ENCODE assay signal across 14 mouse cellular contexts in genomic region chr1:33042424-33042823, GRCm38 (mm10).
DNase-seq lines count a peak whose midpoint lies in the region; ATAC-seq and TF ChIP-seq lines count a peak whose summit lies in the region.
"Had no signal": no experiment of that assay in that cellular context is flagged by ENCODE, and none has a peak within 500 bp of the region (broad histone marks: within the 10 kb centered on the region; RNA-seq: fewer than 3 reads in every experiment).

No protein-coding gene starts in this region.

- H3K27ac ChIP-seq in forebrain, embryonic 11.5 days (ENCODE audit: low read depth, low read length), result no peak overlapping the region
- H3K27ac ChIP-seq in forebrain, embryonic 10.5 days, result no peak overlapping the region
- no peak overlapping the region for H3K27ac ChIP-seq in neural tube, embryonic 11.5 days (ENCODE audit: low read depth, low read length)
- no peak overlapping the region for H3K27ac ChIP-seq in neural tube, embryonic 15.5 days (replicated peaks)
- H3K27ac ChIP-seq in hindbrain, postnatal 0 days, result no peak overlapping the region
- H3K27ac ChIP-seq: heart, embryonic 13.5 days; layer of hippocampus, adult 2 months had no signal

- no peaks in the 10 kb centered on the region for H3K4me1 ChIP-seq in forebrain, embryonic 11.5 days (replicated peaks; ENCODE audit: control insufficient read depth, insufficient read depth, low read length)
- H3K4me1 ChIP-seq in forebrain, embryonic 10.5 days, result peaks cover 6% of the 10 kb centered on the region
- no peaks in the 10 kb centered on the region for H3K4me1 ChIP-seq in neural tube, embryonic 11.5 days (ENCODE audit: control insufficient read depth, insufficient read depth, low read length)
- no peaks in the 10 kb centered on the region for H3K4me1 ChIP-seq in neural tube, embryonic 15.5 days
- H3K4me1 ChIP-seq in hindbrain, postnatal 0 days (ENCODE audit: insufficient read depth, low read length), result no peaks in the 10 kb centered on the region
- H3K4me1 ChIP-seq: heart, embryonic 13.5 days had no signal

- DNase-seq in forebrain, embryonic 11.5 days (ENCODE audit: low spot score), result no peak
- no peak for DNase-seq in forebrain, embryonic 10.5 days (ENCODE audit: extremely low spot score, low spot score)
- no peak for DNase-seq in neural tube, embryonic 11.5 days (ENCODE audit: low spot score)
- DNase-seq in hindbrain, postnatal 0 days (ENCODE audit: low spot score), result peak; percentile 53
- peak; percentile 22 for DNase-seq in retina, postnatal 1 day
- DNase-seq in testis, postnatal 10 days (ENCODE audit: low spot score), result no peak
- DNase-seq in frontal cortex, adult 2 months (ENCODE audit: extremely low spot score in 1 of 2, low spot score in 1 of 2), result no peak
- DNase-seq: B cell, adult 2 months; right cerebral cortex, postnatal 25 days had no signal

- no peaks in the 10 kb centered on the region for H3K36me3 ChIP-seq in forebrain, embryonic 11.5 days (ENCODE audit: control insufficient read depth, insufficient read depth, low read length)
- no peaks in the 10 kb centered on the region for H3K36me3 ChIP-seq in forebrain, embryonic 10.5 days (replicated peaks)
- H3K36me3 ChIP-seq in neural tube, embryonic 11.5 days (ENCODE audit: control insufficient read depth, insufficient read depth, low read length), result no peaks in the 10 kb centered on the region
- H3K36me3 ChIP-seq in neural tube, embryonic 15.5 days, result no peaks in the 10 kb centered on the region
- H3K36me3 ChIP-seq in hindbrain, postnatal 0 days (ENCODE audit: insufficient read depth, low read length), result no peaks in the 10 kb centered on the region
- H3K36me3 ChIP-seq: heart, embryonic 13.5 days had no signal

- H3K4me2 ChIP-seq in forebrain, embryonic 11.5 days (ENCODE audit: low read depth, low read length, severe bottlenecking), result no peak overlapping the region
- H3K4me2 ChIP-seq in neural tube, embryonic 11.5 days (ENCODE audit: low read depth), result no peak overlapping the region
- no peak overlapping the region for H3K4me2 ChIP-seq in neural tube, embryonic 15.5 days
- no peak overlapping the region for H3K4me2 ChIP-seq in hindbrain, postnatal 0 days (ENCODE audit: low read depth, low read length)
- H3K4me2 ChIP-seq: heart, embryonic 13.5 days had no signal

- no peak overlapping the region for H3K9ac ChIP-seq in forebrain, embryonic 11.5 days (ENCODE audit: low read length)
- H3K9ac ChIP-seq in neural tube, embryonic 11.5 days (ENCODE audit: low read length), result no peak overlapping the region
- no peak overlapping the region for H3K9ac ChIP-seq in neural tube, embryonic 15.5 days (replicated peaks)
- H3K9ac ChIP-seq in hindbrain, postnatal 0 days (replicated peaks; ENCODE audit: low read length), result no peak overlapping the region
- H3K9ac ChIP-seq: heart, embryonic 13.5 days had no signal

- no peaks in the 10 kb centered on the region for H3K9me3 ChIP-seq in forebrain, embryonic 11.5 days (ENCODE audit: control insufficient read depth, low read length)
- H3K9me3 ChIP-seq in forebrain, embryonic 10.5 days, result no peaks in the 10 kb centered on the region
- no peaks in the 10 kb centered on the region for H3K9me3 ChIP-seq in neural tube, embryonic 11.5 days (ENCODE audit: control insufficient read depth, low read length)
- H3K9me3 ChIP-seq in neural tube, embryonic 15.5 days (replicated peaks), result no peaks in the 10 kb centered on the region
- H3K9me3 ChIP-seq in hindbrain, postnatal 0 days (ENCODE audit: low read length), result no peaks in the 10 kb centered on the region
- H3K9me3 ChIP-seq: heart, embryonic 13.5 days had no signal

- 18% methylated on average over 2 of the region's 2 CpGs for WGBS in forebrain, embryonic 11.5 days
- 34% methylated on average over 2 of the region's 2 CpGs for WGBS in forebrain, embryonic 10.5 days
- 33% methylated on average over 2 of the region's 2 CpGs for WGBS in neural tube, embryonic 11.5 days
- WGBS in neural tube, embryonic 15.5 days, result 11% methylated on average over 2 of the region's 2 CpGs
- 25% methylated on average over 2 of the region's 2 CpGs for WGBS in hindbrain, postnatal 0 days

- no peaks in the 10 kb centered on the region for H3K27me3 ChIP-seq in forebrain, embryonic 11.5 days (ENCODE audit: control insufficient read depth, insufficient read depth, low read length)
- no peaks in the 10 kb centered on the region for H3K27me3 ChIP-seq in forebrain, embryonic 10.5 days (ENCODE audit: poor library complexity, severe bottlenecking)
- H3K27me3 ChIP-seq in neural tube, embryonic 11.5 days (ENCODE audit: control insufficient read depth, insufficient read depth, low read length), result no peaks in the 10 kb centered on the region
- H3K27me3 ChIP-seq in neural tube, embryonic 15.5 days (replicated peaks), result no peaks in the 10 kb centered on the region
- H3K27me3 ChIP-seq in hindbrain, postnatal 0 days (ENCODE audit: insufficient read depth, low read length), result no peaks in the 10 kb centered on the region
- H3K27me3 ChIP-seq: heart, embryonic 13.5 days had no signal

- TF ChIP-seq CTCF in hindbrain, postnatal 0 days (IDR thresholded peaks at IDR 0.05; ENCODE audit: low read depth), result no peak

- no peak overlapping the region for H3K4me3 ChIP-seq in forebrain, embryonic 11.5 days (ENCODE audit: low read depth, low read length)
- H3K4me3 ChIP-seq in forebrain, embryonic 10.5 days, result no peak overlapping the region
- no peak overlapping the region for H3K4me3 ChIP-seq in neural tube, embryonic 11.5 days (ENCODE audit: low read depth, low read length)
- H3K4me3 ChIP-seq in neural tube, embryonic 15.5 days (replicated peaks), result no peak overlapping the region
- no peak overlapping the region for H3K4me3 ChIP-seq in hindbrain, postnatal 0 days (ENCODE audit: low read length)
- H3K4me3 ChIP-seq: heart, embryonic 13.5 days; layer of hippocampus, adult 2 months; myocyte had no signal

- peak; percentile 71 for ATAC-seq in forebrain, embryonic 11.5 days (replicated peaks; ENCODE audit: low FRiP score)
- 0 out of 2 replicates have a peak, but pooled peaks have one; percentile 35 for ATAC-seq in neural tube, embryonic 11.5 days (ENCODE audit: insufficient read depth, low FRiP score, low TSS enrichment)
- ATAC-seq in neural tube, embryonic 15.5 days (ENCODE audit: low FRiP score), result no peak
- peak; percentile 69; the same call in 1 of the 2 replicates for ATAC-seq in hindbrain, postnatal 0 days
- ATAC-seq: lung, postnatal 0 days had no signal

Comparison
In these comparisons a context has a peak if more than half of its experiments do, and no peak if none do; other contexts are left out.
1. DNase-seq: peak in hindbrain, postnatal 0 days (single experiment) and retina, postnatal 1 day (single experiment); none in forebrain, embryonic 11.5 days (single experiment), forebrain, embryonic 10.5 days (single experiment), neural tube, embryonic 11.5 days (single experiment), testis, postnatal 10 days (single experiment) and frontal cortex, adult 2 months (0 of 2).